Mouse (Mus musculus): Measurements from ENCODE around the gene Birc2.

- no peak for TF ChIP-seq CTCF (IDR thresholded peaks at IDR 0.05; ENCODE audit: borderline replicate concordance, control insufficient read depth, extremely low read depth, insufficient read depth, low read length, poor library complexity)
- TF ChIP-seq POLR2A (IDR thresholded peaks at IDR 0.05; ENCODE audit: control insufficient read depth, extremely low read depth, insufficient read depth, low read length, poor library complexity), result no peak
Measured at GRCm38 (mm10) chr9:7855374-7855773, 18.5 kb upstream of the Birc2 start.
